Mouse (Mus musculus) left cerebral cortex, postnatal 14 days (tissue): Measurements from ENCODE around the gene Scgb2a2. TPM values are rescaled to one million over a fixed set of nuclear protein-coding genes. Genes with fewer than 3 reads are reported as not detected.

Source experiments
- microRNA-seq, 2 experiments: library from miRNA; unstranded; fragments of <30 nt; microRNA quantifications; one replicate each; pipeline ENCODE4 v1.2.0; 2022
- total RNA-seq, 2 experiments: library from RNA; stranded (reverse); gene quantifications; 2 replicates each; pipeline ENCODE4 v1.2.3; 2021

Scgb2a2 gene
- total RNA-seq, 2 experiments from 2014 or later = not detected

Small RNAs within 50 kb of the gene (microRNA-seq; reads per million reads assigned to microRNA genes)
- 0 reads per million in 2 experiments for gene Gm22369

Other genes with a start within 250 kb of the Scgb2a2 start
- gene Incenp, start 52.0 kb downstream of the Scgb2a2 start, total RNA-seq = 10 to 100 TPM; 17.9 to 19.5 TPM
- gene Fth1, start 133.0 kb downstream of the Scgb2a2 start, total RNA-seq = 1,000 to 10,000 TPM; 1,766 to 1,778 TPM
- 1 to 10 TPM; 1.1 to 2.1 TPM for gene Best1, start 154.1 kb downstream of the Scgb2a2 start, total RNA-seq
- gene Rab3il1, start 154.1 kb downstream of the Scgb2a2 start, total RNA-seq = 10 to 100 TPM in 1 of 2 experiments, 1 to 10 TPM in 1; 8.9 to 10.4 TPM
- gene Fads3, start 194.0 kb downstream of the Scgb2a2 start, total RNA-seq = 10 to 100 TPM; 35.0 to 36.6 TPM